Mouse (Mus musculus) liver (tissue): ENCODE results near the gene Minpp1.
A peak's percentile ranks its signal among the peaks of the same experiment; 100 is the strongest.

Experiments
- DNase-seq: peaks from one replicate; pipeline ENCODE4 v3.0.0-alpha.2; 2020; ENCODE audit warnings: mixed read lengths

The Minpp1 gene

GRCm38 (mm10) chr19:32490976-32491375, 5.4 kb downstream of the Minpp1 start:
- DNase-seq = no peak

- DNase-seq = no peak
Observed at GRCm38 (mm10) chr19:32492339-32492738, 6.8 kb downstream of the Minpp1 start.

GRCm38 (mm10) chr19:32492981-32493380, 7.4 kb downstream of the Minpp1 start:
- no peak for DNase-seq

- no peak for DNase-seq
Observed at GRCm38 (mm10) chr19:32493471-32493870, 7.9 kb downstream of the Minpp1 start.

- DNase-seq = no peak
Observed at GRCm38 (mm10) chr19:32494611-32495010, 9.0 kb downstream of the Minpp1 start.

GRCm38 (mm10) chr19:32495034-32495433, 9.5 kb downstream of the Minpp1 start:
- no peak for DNase-seq

GRCm38 (mm10) chr19:32497411-32497810, 11.8 kb downstream of the Minpp1 start:
- no peak for DNase-seq

GRCm38 (mm10) chr19:32498002-32498401, 12.4 kb downstream of the Minpp1 start:
- DNase-seq = no peak

- DNase-seq = no peak
Observed at GRCm38 (mm10) chr19:32501414-32501813, 15.8 kb downstream of the Minpp1 start.

GRCm38 (mm10) chr19:32506081-32506480, 20.5 kb downstream of the Minpp1 start:
- DNase-seq = no peak

GRCm38 (mm10) chr19:32506514-32506913, 20.9 kb downstream of the Minpp1 start:
- DNase-seq = no peak

- no peak for DNase-seq
Observed at GRCm38 (mm10) chr19:32507100-32507499, 21.5 kb downstream of the Minpp1 start.

GRCm38 (mm10) chr19:32507526-32507925, 22.0 kb downstream of the Minpp1 start:
- DNase-seq = peak; percentile 15

- DNase-seq = peak; percentile 49
Observed at GRCm38 (mm10) chr19:32510267-32510666, 24.7 kb downstream of the Minpp1 start.

- peak; percentile 77 for DNase-seq
Observed at GRCm38 (mm10) chr19:32510962-32511361, 25.4 kb downstream of the Minpp1 start.

- peak; percentile 54 for DNase-seq
Observed at GRCm38 (mm10) chr19:32512518-32512917, 26.9 kb downstream of the Minpp1 start.

- no peak for DNase-seq
Observed at GRCm38 (mm10) chr19:32516575-32516974, 31.0 kb downstream of the Minpp1 start.

- no peak for DNase-seq
Observed at GRCm38 (mm10) chr19:32521446-32521845, 35.9 kb downstream of the Minpp1 start.

GRCm38 (mm10) chr19:32522247-32522646, 36.7 kb downstream of the Minpp1 start:
- DNase-seq = no peak

- no peak for DNase-seq
Observed at GRCm38 (mm10) chr19:32522753-32523307, 37.3 kb downstream of the Minpp1 start.

GRCm38 (mm10) chr19:32523769-32524515, 38.4 kb downstream of the Minpp1 start:
- peak; percentile 67 for DNase-seq

GRCm38 (mm10) chr19:32524516-32524860, 38.9 kb downstream of the Minpp1 start:
- no peak for DNase-seq

GRCm38 (mm10) chr19:32527139-32527538, 41.6 kb downstream of the Minpp1 start:
- DNase-seq = no peak

- DNase-seq = no peak
Observed at GRCm38 (mm10) chr19:32528723-32529122, 43.2 kb downstream of the Minpp1 start.
